Mouse (Mus musculus): Measurements from ENCODE around the gene Gm8947.
"Not testable (repeated sequence)": the region's sequence is repeated elsewhere in the genome, so short reads cannot be mapped to it uniquely, and the experiment has no call there.

Gm8947 gene

GRCm38 (mm10) chr1:151192075-151192474, at the start of gene Gm8947:
TSS of gene Gm8947 (plus strand) at chr1:151192376.
- DNase-seq (ENCODE audit: extremely low spot score, low spot score): not testable (repeated sequence)

- DNase-seq (ENCODE audit: extremely low spot score, low spot score): no peak
These were observed 47.6 kb upstream of the Gm8947 start for GRCm38 (mm10) chr1:151144471-151145146.

- DNase-seq (ENCODE audit: extremely low spot score, low spot score): no peak
These were observed 44.4 kb upstream of the Gm8947 start for GRCm38 (mm10) chr1:151147801-151148200.

- no peak for DNase-seq (ENCODE audit: extremely low spot score, low spot score)
These were observed 42.0 kb upstream of the Gm8947 start for GRCm38 (mm10) chr1:151150211-151150610.

- no peak for DNase-seq (ENCODE audit: extremely low spot score, low spot score)
These were observed 41.1 kb upstream of the Gm8947 start for GRCm38 (mm10) chr1:151151089-151151488.

- no peak for DNase-seq (ENCODE audit: extremely low spot score, low spot score)
These were observed 39.0 kb upstream of the Gm8947 start for GRCm38 (mm10) chr1:151153056-151153652.

GRCm38 (mm10) chr1:151154131-151154530, 38.0 kb upstream of the Gm8947 start:
- not testable (repeated sequence) for DNase-seq (ENCODE audit: extremely low spot score, low spot score)

GRCm38 (mm10) chr1:151156129-151156528, 36.0 kb upstream of the Gm8947 start:
- no peak for DNase-seq (ENCODE audit: extremely low spot score, low spot score)

DNA sequence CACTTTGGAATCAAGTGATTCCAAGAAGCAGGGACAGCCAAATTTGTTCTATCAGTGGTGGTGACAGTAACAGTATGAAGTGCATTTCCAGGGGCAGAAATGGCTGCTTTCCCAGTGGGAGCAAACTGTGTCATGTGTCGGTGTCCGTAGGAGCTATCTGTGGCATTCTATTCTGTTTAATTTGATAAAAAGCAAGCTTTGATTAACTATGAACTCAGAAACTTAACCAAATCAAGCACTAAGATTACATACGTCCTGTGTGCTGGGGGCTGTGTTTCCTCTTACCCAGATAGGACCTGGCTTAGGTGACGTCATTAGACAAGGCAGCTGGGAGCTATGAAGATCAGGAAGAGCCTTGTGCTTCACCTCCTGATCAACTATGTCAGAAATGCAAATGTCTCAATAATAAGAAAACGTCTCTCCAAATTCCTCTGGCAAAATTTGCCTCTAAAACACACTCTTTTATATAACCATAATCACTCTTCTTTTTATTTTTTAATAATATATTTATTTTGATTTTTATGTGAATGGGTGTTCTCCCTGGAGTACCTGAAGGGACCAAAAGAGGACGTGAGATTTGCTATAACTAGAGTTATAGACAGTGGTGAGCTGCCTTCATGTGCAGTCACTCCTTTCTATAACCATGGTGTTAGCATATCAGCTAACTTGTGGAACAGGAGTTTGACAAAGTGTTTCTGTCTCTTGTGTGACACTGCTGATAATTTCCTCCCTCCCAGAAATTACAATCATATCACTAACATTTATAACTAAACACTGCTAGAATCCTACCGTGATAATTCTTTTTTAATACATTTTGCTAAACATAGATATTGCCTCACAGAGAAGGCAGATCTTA, 35.2 kb upstream of the Gm8947 start:
- no peak for DNase-seq (ENCODE audit: extremely low spot score, low spot score)

DNA sequence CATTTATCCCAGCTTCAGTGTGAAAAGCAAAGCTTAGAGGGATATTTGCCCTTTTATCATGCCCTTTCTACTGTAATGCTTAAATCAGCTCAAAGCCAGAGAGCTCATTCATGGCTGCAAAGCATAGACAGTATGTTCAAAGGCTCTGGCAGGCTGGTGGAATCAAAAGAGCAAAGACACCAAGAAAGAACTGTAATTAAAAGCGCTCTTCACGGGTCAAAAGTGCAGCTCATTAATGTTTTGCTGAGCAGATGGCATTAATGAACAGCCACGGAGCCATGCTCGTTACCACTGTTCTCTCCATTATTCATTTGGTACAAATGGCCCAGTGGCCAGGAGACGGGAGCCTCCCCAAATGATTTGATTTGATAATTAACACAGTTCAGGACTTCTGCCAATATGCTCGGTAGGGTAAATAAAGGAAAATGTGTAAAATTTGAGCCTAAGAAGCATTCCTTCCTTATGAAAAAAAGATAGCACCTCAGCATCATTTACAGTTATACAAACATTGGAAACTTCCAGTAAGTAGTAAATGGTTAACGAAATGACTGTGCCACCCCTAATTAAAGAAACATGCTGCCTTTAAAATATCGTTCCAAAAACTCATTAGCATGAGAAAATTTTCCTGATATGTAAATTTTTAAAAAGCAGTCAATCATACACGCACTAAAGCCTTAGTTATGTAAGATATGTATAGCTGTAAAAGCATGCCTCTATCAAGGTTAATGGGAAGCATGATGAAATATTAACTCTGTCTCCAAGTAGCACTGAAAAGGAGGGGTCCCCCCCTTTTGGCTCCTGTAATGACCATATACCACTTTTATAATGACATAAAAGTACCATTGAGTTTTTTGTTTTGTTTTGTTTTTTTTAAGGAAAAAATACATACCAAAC, 34.0 kb upstream of the Gm8947 start:
- no peak for DNase-seq (ENCODE audit: extremely low spot score, low spot score)

- no peak for DNase-seq (ENCODE audit: extremely low spot score, low spot score)
These were observed 33.2 kb upstream of the Gm8947 start for GRCm38 (mm10) chr1:151158857-151159510.

GRCm38 (mm10) chr1:151166031-151166430, 26.1 kb upstream of the Gm8947 start:
- DNase-seq (ENCODE audit: extremely low spot score, low spot score): no peak

GRCm38 (mm10) chr1:151167297-151168047, 24.7 kb upstream of the Gm8947 start:
- peak; percentile 29 for DNase-seq (ENCODE audit: extremely low spot score, low spot score)

GRCm38 (mm10) chr1:151168637-151169036, 23.5 kb upstream of the Gm8947 start:
- no peak for DNase-seq (ENCODE audit: extremely low spot score, low spot score)

DNA sequence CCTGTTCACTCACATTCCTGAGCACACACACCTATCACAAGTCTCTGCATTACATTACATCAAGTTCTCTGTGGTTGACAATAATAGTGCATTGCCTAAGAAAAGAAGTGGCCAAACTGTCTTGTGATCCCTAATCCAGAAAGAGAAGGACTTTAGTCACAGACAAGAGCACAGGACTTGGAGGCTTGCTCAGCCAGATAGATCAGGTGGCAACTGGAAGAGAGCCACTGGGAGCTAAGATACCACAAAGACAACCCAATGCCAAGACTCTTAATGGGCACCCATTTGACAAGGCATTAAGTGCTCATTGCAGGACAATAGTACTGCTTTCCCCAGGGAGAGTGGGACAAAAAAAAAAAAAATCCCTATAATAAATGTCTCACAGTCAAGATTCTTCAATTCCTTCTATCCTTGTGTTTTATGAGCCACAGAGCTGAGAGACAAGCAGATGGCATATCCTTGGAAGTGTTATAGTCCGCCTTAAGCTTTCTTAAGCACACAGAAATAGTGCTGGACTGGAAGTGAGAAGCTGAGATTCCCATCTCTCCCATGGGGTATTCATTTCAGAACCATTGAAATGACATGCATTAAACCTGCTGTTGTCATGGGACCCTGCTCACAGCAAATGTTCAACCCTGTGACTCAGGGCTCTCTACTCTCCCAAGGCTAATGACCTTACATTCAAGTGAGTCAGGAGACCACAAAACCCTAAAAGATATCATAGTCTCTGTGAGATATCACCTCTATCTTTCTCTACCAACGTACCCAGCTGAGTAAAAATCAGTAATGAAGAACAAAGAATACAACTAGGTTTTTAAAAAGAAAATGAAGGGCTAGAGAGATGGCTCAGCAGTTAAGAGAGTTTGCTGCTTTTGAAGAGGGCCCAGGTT, 20.4 kb upstream of the Gm8947 start:
- DNase-seq (ENCODE audit: extremely low spot score, low spot score): no peak

DNA sequence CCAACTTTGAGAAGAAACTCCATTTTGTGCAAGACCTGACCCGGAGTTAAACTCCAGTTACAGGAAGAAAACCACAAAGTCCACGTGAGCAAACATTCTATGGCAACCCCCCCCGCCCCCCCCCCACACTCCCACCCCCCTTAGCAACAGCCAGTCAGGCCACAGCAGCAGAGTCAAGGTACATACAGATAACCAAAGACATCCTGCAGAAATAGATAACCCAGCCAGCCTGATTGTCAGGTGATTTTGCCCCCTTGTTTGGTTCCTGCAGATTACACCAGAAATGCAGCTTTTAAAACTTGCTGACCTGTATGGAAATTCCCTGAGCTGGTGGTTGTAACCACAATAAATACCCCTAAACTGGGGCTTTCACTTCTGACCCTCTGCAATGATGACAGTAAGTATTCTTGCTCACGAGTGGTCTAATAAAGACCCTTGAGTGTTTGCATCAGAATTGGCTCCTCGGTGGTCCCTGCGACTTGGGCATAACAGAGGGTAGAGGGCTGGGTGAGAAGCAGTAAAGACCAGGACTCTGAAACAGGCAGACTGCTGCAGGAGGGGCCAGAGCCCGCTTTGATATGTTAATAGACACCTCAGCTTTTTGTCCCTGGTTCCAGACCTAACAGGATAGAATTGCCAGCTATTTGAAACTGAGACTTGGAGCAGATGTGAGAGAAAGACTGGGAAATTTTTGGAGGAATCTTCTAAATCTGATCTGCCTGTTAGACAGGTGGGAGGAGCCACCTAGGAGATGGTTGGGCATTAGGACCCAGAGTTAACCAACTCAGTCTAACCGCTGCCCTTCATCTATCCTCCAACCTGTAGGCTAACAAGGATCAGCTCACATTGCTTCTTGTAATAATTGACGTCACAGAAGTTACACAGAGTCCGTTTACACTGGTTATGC, 14.9 kb upstream of the Gm8947 start:
- DNase-seq (ENCODE audit: extremely low spot score, low spot score): peak; percentile 45

DNA sequence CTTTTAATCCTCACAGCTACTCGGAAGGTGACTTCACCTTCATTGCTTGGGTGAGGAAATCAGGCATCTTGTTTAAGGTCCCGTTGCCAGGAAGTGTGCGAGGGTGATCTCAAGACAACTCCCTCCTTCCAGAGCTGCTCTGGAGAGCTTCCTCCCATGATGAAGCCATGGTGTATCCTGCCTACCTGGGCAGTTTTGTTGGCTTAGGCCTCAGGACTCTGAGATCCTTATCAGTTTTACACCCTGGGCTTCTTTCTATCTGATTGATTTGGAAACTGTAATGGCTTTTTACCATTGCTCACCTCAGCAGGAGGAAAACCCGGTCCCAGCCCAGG, 14.3 kb upstream of the Gm8947 start:
- DNase-seq (ENCODE audit: extremely low spot score, low spot score): no peak

DNA sequence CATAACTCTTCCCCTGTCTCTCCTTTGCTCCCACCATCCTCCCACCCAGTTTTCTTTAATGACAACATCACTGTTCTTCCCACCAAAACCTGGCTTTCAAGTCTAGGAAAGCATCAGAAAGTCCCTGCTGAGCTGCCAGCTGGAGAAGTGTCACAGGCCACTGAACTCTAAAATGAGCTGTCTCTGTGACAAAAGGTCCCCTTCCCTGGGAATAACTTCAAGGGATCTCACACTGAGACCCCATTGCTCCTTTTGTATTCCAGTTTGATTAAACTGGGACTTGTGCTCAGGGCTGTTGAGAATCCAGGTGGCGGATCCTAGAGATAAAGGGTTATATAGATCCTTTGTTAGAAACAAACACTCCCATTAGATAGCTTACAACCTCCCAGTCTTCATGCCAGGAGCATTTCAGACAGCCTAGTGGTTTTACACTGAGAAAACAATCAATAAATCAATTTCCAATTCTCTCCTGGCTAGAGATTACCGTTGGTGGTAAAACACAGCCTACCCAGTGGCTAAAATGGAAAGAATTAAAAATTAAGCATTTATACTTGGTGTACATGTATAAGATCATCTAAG, 13.6 kb upstream of the Gm8947 start:
- DNase-seq (ENCODE audit: extremely low spot score, low spot score): peak; percentile 33
